Mouse (Mus musculus): ENCODE measurements around the gene Pde6h. TPM values are rescaled to one million over a fixed set of nuclear protein-coding genes. Genes with fewer than 3 reads are reported as not detected.

The Pde6h gene
- polyA plus RNA-seq, 1 experiment = not detected

DNA sequence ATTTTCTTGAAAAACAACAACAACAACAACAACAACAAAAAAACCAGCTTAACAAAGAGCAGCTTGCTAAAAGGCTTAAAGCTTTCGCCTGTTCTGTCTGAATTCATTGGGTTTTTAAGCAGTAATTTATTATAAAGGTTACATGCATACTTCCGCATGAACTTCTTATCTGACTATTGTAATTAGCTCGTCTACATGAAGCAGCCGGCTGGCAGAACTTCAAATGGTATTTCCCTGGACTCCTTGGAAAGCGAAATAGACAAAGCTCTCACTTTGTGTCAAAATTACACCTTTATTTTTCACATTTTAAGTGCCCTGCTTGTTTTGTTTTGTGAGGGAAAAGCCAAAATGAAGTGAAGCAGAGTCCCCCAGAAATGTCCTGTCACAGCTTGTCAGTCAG is 72.7 kb downstream of the Pde6h start:
- Histone ChIP-seq H3K4me3 (ENCODE audit: insufficient read depth, low read depth, low read length) (no peak overlapping the region), H3K4me1 (ENCODE audit: control insufficient read depth, insufficient read depth, insufficient read length, low read length) (no peaks in the 10 kb centered on the region; the same call in 1 of the 2 replicates)

DNA sequence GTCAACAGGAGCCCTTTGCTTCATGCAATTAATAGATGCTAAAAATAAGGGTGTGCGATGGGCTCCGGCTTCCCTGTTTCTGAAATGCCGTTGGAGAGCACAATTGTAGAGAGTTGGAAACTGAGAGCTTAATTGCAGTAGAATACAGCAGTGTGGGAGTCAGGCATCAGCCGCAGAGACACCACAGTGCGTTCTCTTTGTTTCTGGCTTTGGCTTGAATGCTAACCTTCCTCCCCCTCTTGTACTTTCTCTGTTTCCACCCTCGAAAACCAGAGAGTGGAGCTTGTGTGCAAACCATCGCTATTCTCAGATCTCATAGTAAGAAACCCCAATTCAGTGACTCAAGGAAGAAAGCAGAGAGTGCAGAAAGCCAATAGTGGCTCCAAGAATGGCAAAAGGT is 74.5 kb downstream of the Pde6h start:
- no peaks in the 10 kb centered on the region for H3K4me1 ChIP-seq (ENCODE audit: control insufficient read depth, insufficient read depth, insufficient read length, low read length)
- H3K27ac ChIP-seq (replicated peaks; ENCODE audit: low read depth, low read length) = no peak overlapping the region
- no peak overlapping the region for H3K4me3 ChIP-seq (ENCODE audit: insufficient read depth, low read depth, low read length)

More for the DNA sequence above, 72.7 kb downstream of the Pde6h start:
- no peak overlapping the region for H3K27ac ChIP-seq (replicated peaks; ENCODE audit: low read depth, low read length)

DNA sequence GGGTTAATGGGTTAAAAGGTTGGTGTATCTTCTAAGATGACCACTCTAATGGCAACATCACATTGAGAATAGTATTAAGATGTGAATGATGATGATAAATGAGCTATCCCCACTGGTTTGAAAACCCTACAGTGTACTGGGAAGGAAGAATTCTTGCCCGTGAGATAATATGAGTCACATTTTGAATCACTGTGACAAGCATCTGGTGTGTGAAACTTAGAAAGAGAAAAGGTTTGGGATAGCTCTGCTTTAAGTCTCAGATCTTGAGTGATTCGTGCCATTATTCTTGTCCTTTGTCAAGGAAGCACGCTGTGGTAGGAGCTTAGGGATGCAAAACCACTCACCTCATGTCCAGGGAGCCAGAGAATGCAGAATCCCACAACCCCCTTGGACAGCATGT is 75.4 kb downstream of the Pde6h start:
- Histone ChIP-seq H3K4me1 (ENCODE audit: control insufficient read depth, insufficient read depth, insufficient read length, low read length) (no peaks in the 10 kb centered on the region), H3K4me3 (ENCODE audit: insufficient read depth, low read depth, low read length) (no peak overlapping the region), H3K27ac (replicated peaks; ENCODE audit: low read depth, low read length) (no peak overlapping the region)

DNA sequence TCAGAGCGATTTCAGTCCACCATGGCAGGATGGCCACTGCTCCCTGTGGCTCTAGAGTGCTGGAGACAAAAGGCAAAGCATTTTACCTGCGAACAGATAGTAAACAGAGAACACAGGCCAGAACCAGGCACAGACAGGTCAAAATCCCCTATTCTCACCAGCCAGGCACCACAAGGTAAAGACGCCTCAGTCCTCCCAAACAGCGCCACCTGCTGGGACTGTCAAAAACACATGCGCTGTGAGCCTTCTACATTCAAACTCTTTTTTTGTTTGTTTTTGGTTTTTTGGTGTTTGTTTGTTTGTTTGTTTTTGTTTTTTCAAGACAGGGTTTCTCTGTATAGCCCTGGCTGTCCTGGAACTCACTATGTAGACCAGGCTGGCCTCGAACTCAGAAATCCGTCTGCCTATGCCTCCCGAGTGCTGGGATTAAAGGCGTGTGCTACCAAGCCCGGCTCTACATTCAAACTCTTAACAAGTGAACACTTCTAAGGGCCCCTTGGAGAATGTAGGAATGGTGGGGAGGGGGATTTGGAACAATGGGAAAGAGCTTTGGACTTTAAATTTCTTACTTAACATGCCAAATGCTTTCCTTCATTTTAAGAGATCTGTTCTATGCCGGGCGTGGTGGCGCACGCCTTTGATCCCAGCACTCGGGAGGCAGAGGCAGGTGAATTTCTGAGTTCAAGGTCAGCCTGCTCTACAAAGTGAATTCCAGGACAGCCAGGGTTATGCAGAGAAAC is 76.2 kb downstream of the Pde6h start:
- H3K27ac ChIP-seq (replicated peaks; ENCODE audit: low read depth, low read length) = no peak overlapping the region
- H3K4me1 ChIP-seq (ENCODE audit: control insufficient read depth, insufficient read depth, insufficient read length, low read length) = no peaks in the 10 kb centered on the region
- H3K4me3 ChIP-seq (ENCODE audit: insufficient read depth, low read depth, low read length) = no peak overlapping the region

DNA sequence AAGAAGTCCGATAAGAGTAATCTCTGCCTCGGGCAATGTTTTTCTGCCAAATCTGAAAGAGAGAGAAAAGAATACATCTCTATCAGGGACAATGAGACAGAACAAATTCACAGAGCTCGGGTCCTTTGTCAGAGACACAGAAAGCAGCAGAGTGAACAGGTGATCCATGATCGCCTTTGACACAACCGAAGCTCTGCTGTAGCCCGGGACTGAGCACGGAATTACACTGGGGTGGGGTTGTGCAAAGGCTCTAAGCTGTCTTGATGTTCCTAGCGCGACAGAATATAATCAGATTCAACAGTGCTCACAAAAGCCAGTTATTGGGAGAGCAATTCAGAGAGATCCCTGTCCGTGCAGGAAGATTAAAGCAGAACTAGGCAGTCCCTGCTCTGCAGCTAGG is 77.1 kb downstream of the Pde6h start:
- Histone ChIP-seq H3K27ac (replicated peaks; ENCODE audit: low read depth, low read length) (no peak overlapping the region), H3K4me1 (ENCODE audit: control insufficient read depth, insufficient read depth, insufficient read length, low read length) (no peaks in the 10 kb centered on the region), H3K4me3 (ENCODE audit: insufficient read depth, low read depth, low read length) (no peak overlapping the region)

GRCm38 (mm10) chr6:137001267-137002168 is 77.9 kb downstream of the Pde6h start:
- Histone ChIP-seq H3K27ac (replicated peaks; ENCODE audit: low read depth, low read length) (no peak overlapping the region), H3K4me1 (ENCODE audit: control insufficient read depth, insufficient read depth, insufficient read length, low read length) (no peaks in the 10 kb centered on the region), H3K4me3 (ENCODE audit: insufficient read depth, low read depth, low read length) (no peak overlapping the region)

GRCm38 (mm10) chr6:137002169-137002514 is 78.5 kb downstream of the Pde6h start:
- H3K27ac ChIP-seq (replicated peaks; ENCODE audit: low read depth, low read length) = no peak overlapping the region
- no peak overlapping the region for H3K4me3 ChIP-seq (ENCODE audit: insufficient read depth, low read depth, low read length)
- H3K4me1 ChIP-seq (ENCODE audit: control insufficient read depth, insufficient read depth, insufficient read length, low read length) = no peaks in the 10 kb centered on the region

- Histone ChIP-seq H3K4me1 (ENCODE audit: control insufficient read depth, insufficient read depth, insufficient read length, low read length) (no peaks in the 10 kb centered on the region), H3K4me3 (ENCODE audit: insufficient read depth, low read depth, low read length) (no peak overlapping the region), H3K27ac (replicated peaks; ENCODE audit: low read depth, low read length) (no peak overlapping the region)
These were observed 80.7 kb downstream of the Pde6h start for GRCm38 (mm10) chr6:137004359-137004758.

DNA sequence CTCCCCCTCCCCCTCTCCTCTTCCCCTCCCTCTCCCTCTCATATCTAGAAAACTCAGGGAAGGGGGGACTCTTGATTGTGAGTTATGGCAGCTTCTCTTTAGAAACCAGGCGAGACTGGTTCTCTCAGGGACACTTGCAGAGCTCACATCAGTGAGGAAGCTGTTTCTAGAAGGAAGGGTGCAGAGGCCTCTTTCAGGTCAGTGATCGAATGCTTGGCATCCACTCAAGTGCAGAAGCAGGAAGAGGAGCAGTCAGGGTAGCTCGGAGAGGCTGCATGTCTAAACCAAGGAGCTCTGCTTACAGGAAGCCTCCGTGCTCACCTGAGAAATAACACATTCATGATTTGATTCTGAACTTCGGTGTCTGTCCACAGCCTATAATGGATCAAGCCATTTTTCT is 87.6 kb downstream of the Pde6h start:
- no peak overlapping the region for H3K4me3 ChIP-seq (ENCODE audit: insufficient read depth, low read depth, low read length)
- H3K27ac ChIP-seq (replicated peaks; ENCODE audit: low read depth, low read length) = no peak overlapping the region
- no peaks in the 10 kb centered on the region for H3K4me1 ChIP-seq (ENCODE audit: control insufficient read depth, insufficient read depth, insufficient read length, low read length)

DNA sequence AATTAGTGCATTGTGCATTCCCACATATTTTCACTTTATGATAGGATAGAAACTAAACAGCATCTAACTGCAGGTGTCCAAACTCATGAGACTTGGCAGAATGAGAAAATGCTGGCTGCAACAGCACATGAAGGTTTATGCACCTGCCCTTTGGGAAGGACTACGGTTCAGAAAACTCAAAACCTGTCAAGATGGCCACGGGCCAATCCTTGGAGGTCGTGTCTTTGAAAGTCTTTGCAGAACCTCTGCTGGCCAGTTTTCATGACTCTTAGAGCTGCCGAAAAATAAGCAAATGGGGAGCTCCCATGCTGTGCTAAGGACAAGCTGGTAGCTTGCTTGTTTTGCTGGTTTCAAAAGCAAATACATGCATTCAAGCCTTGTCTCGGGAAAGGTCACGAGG is 90.7 kb downstream of the Pde6h start:
- no peak overlapping the region for H3K27ac ChIP-seq (replicated peaks; ENCODE audit: low read depth, low read length)
- no peak overlapping the region for H3K4me3 ChIP-seq (ENCODE audit: insufficient read depth, low read depth, low read length)
- no peaks in the 10 kb centered on the region for H3K4me1 ChIP-seq (ENCODE audit: control insufficient read depth, insufficient read depth, insufficient read length, low read length)

GRCm38 (mm10) chr6:137017216-137017973 is 93.8 kb downstream of the Pde6h start:
- H3K27ac ChIP-seq (replicated peaks; ENCODE audit: low read depth, low read length) = no peak overlapping the region
- H3K4me3 ChIP-seq (ENCODE audit: insufficient read depth, low read depth, low read length) = no peak overlapping the region
- no peaks in the 10 kb centered on the region for H3K4me1 ChIP-seq (ENCODE audit: control insufficient read depth, insufficient read depth, insufficient read length, low read length)

Other genes with a start within 250 kb of the Pde6h start
- not detected in 2 replicates for gene Gucy2c, start 142.1 kb upstream of the Pde6h start, polyA plus RNA-seq (2012; ENCODE audit: insufficient read depth, insufficient read length, missing spikeins)
- gene Hist4h4, start 119.4 kb upstream of the Pde6h start, polyA plus RNA-seq (2012; ENCODE audit: insufficient read depth, insufficient read length, missing spikeins) = not detected in 2 replicates
- 53.0 and 64.2 TPM in 2 replicates for gene H2afj, start 115.6 kb upstream of the Pde6h start, polyA plus RNA-seq (2012; ENCODE audit: insufficient read depth, insufficient read length, missing spikeins)
- gene BC049715, start 96.2 kb upstream of the Pde6h start, polyA plus RNA-seq (2012; ENCODE audit: insufficient read depth, insufficient read length, missing spikeins) = not detected in 2 replicates
- gene Wbp11, start 95.6 kb upstream of the Pde6h start, polyA plus RNA-seq (2012; ENCODE audit: insufficient read depth, insufficient read length, missing spikeins) = 21.2 and 23.2 TPM in 2 replicates
- gene Smco3, start 88.4 kb upstream of the Pde6h start, polyA plus RNA-seq (2012; ENCODE audit: insufficient read depth, insufficient read length, missing spikeins) = not detected in 2 replicates
- gene Art4, start 66.1 kb upstream of the Pde6h start, polyA plus RNA-seq (2012; ENCODE audit: insufficient read depth, insufficient read length, missing spikeins) = not detected in 2 replicates
- gene Mgp, start 48.0 kb upstream of the Pde6h start, polyA plus RNA-seq (2012; ENCODE audit: insufficient read depth, insufficient read length, missing spikeins) = 126 and 205 TPM in 2 replicates
- not detected in 2 replicates for gene Erp27, start 1.7 kb upstream of the Pde6h start, polyA plus RNA-seq (2012; ENCODE audit: insufficient read depth, insufficient read length, missing spikeins)
- 26.5 and 27.0 TPM in 2 replicates for gene Arhgdib, start 18.1 kb downstream of the Pde6h start, polyA plus RNA-seq (2012; ENCODE audit: insufficient read depth, insufficient read length, missing spikeins)
- gene Rerg, start 246.7 kb downstream of the Pde6h start, polyA plus RNA-seq (2012; ENCODE audit: insufficient read depth, insufficient read length, missing spikeins) = not detected in 2 replicates